Mouse (Mus musculus): ENCODE measurements around the gene Arrb1. TPM values are rescaled to one million over a fixed set of nuclear protein-coding genes. Genes with fewer than 3 reads are reported as not detected.

Arrb1 gene
- polyA plus RNA-seq (2014; fragmentation: Illumina TruSeq; extraction: RNeasy Lipid Tissue Mini Kit (QIAGEN cat#74804); ENCODE audit: low read depth, low replicate concordance): 18.8 TPM

GRCm38 (mm10) chr7:99534901-99535735 is at the start of gene Arrb1:
Gene Arrb1, plus strand, starts transcription at chr7:99535466.

DNA sequence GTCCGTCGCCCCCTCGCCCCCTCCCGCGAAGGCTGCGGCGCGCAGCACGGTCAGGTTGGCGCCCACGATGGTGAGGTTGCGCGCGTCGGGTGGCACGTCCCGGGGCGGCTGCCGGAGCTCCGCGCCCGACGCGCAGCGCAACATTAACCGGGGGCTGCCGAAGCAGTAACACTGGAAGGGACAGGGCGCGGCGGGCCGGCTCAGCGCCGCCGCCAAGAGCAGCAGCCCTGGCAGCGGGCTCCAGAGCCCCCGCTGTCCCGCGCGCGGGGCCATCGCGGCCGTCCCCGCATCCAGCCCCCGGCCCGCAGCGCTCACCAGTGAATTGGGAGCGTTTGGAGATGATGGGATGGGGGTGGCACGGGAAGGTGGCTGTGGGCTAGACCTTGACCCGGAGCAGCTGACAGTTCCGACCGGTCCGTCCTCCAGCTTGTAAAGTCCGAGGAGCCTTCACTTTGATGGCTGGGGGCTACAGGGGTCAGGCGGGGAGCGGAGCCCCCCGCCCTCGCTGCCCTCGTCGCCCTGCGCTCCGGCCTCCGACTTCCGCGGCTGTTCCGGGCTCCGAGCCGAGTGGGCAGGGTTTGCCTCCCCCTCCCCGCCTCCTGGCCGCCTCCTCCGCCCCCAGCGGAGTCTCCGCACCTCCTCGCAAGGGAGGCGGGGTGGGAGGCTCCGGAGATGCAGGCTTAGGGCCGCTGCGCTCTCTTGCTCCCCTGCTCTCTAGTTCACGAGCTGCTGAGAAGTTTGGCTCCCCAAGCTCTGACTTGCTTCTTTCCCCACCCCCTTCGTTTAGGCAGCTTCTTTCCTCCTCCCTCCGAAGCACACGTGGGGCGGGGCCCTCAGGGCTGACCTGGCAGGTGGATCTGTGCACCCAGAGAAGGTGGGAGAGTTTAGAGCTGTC is 91.4 kb downstream of the Arrb1 start, which contains the start of gene Tpbgl:
TSS of gene Tpbgl (minus strand) at position 728 of the 895 bp plus-strand sequence.

Other genes with a start within 250 kb of the Arrb1 start
- gene Serpinh1, start 182.2 kb upstream of the Arrb1 start, polyA plus RNA-seq (2014; fragmentation: Illumina TruSeq; extraction: RNeasy Lipid Tissue Mini Kit (QIAGEN cat#74804); ENCODE audit: low read depth, low replicate concordance): 258 TPM
- 18.2 TPM for gene Gdpd5, start 154.1 kb upstream of the Arrb1 start, polyA plus RNA-seq (2014; fragmentation: Illumina TruSeq; extraction: RNeasy Lipid Tissue Mini Kit (QIAGEN cat#74804); ENCODE audit: low read depth, low replicate concordance)
- not detected for gene Klhl35, start 69.5 kb upstream of the Arrb1 start, polyA plus RNA-seq (2014; fragmentation: Illumina TruSeq; extraction: RNeasy Lipid Tissue Mini Kit (QIAGEN cat#74804); ENCODE audit: low read depth, low replicate concordance)
- gene Rps3, start 51.7 kb upstream of the Arrb1 start, polyA plus RNA-seq (2014; fragmentation: Illumina TruSeq; extraction: RNeasy Lipid Tissue Mini Kit (QIAGEN cat#74804); ENCODE audit: low read depth, low replicate concordance): 624 TPM
- 2.2 TPM for gene Tpbgl, start 91.6 kb downstream of the Arrb1 start, polyA plus RNA-seq (2014; fragmentation: Illumina TruSeq; extraction: RNeasy Lipid Tissue Mini Kit (QIAGEN cat#74804); ENCODE audit: low read depth, low replicate concordance)
- 10.3 TPM for gene Slco2b1, start 175.9 kb downstream of the Arrb1 start, polyA plus RNA-seq (2014; fragmentation: Illumina TruSeq; extraction: RNeasy Lipid Tissue Mini Kit (QIAGEN cat#74804); ENCODE audit: low read depth, low replicate concordance)
- gene Olfr520, start 194.8 kb downstream of the Arrb1 start, polyA plus RNA-seq (2014; fragmentation: Illumina TruSeq; extraction: RNeasy Lipid Tissue Mini Kit (QIAGEN cat#74804); ENCODE audit: low read depth, low replicate concordance): not detected
- gene Olfr521, start 228.0 kb downstream of the Arrb1 start, polyA plus RNA-seq (2014; fragmentation: Illumina TruSeq; extraction: RNeasy Lipid Tissue Mini Kit (QIAGEN cat#74804); ENCODE audit: low read depth, low replicate concordance): not detected

Measured in heart, adult 10 weeks (tissue).